In the genomic region with DNA sequence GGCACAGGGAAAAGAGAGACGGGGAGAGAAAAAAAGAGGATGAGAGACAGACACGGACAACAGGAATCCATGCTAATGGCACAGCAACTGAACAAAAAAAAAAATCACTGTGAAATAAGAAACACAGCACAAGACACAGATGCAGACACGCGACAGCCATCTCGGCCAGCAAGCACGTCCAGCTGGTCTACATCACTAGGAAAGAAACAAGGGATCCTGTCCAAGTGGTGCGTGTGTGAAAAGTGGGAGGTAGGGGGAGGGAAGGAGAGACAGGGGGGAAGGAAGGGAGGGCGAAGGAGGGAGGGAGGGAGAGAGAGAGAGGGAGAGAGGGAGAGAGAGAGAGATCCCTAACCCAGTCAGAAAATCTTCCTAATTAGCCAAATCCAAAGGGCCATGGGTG, we compare ENCODE assay signal across 13 mouse cellular contexts.
DNase-seq lines count a peak whose midpoint lies in the region; ATAC-seq and TF ChIP-seq lines count a peak whose summit lies in the region.
"Had no signal": no experiment of that assay in that cellular context is flagged by ENCODE, and none has a peak within 500 bp of the region (broad histone marks: within the 10 kb centered on the region; RNA-seq: fewer than 3 reads in every experiment).

No protein-coding gene starts in this region.

- no peak overlapping the region for H3K4me2 ChIP-seq in forebrain, postnatal 0 days (ENCODE audit: low read depth)
- no peak overlapping the region for H3K4me2 ChIP-seq in forebrain, embryonic 13.5 days
- H3K4me2 ChIP-seq in lung, embryonic 15.5 days: peak overlapping the region; percentile 1; the same call in 1 of the 2 replicates
- H3K4me2 ChIP-seq: liver, embryonic 12.5 days had no signal

- no peak overlapping the region for H3K27ac ChIP-seq in forebrain, postnatal 0 days (ENCODE audit: low read depth, low read length)
- H3K27ac ChIP-seq in forebrain, embryonic 13.5 days: no peak overlapping the region
- peak overlapping the region; percentile 86 for H3K27ac ChIP-seq in lung, embryonic 15.5 days
- H3K27ac ChIP-seq: forebrain, embryonic 10.5 days; hindbrain, postnatal 0 days; liver, embryonic 12.5 days; midbrain, embryonic 10.5 days had no signal

- H3K9me3 ChIP-seq in forebrain, postnatal 0 days (ENCODE audit: low read length): no peaks in the 10 kb centered on the region
- H3K9me3 ChIP-seq in forebrain, embryonic 13.5 days (replicated peaks): no peaks in the 10 kb centered on the region
- H3K9me3 ChIP-seq in lung, embryonic 15.5 days: no peaks in the 10 kb centered on the region
- H3K9me3 ChIP-seq: liver, embryonic 12.5 days; midbrain, embryonic 10.5 days had no signal

- WGBS in forebrain, postnatal 0 days: 39% methylated on average over 8 of the region's 8 CpGs
- 59% methylated on average over 8 of the region's 8 CpGs for WGBS in forebrain, embryonic 13.5 days
- 46% methylated on average over 8 of the region's 8 CpGs for WGBS in lung, adult 2 months
- WGBS in lung, embryonic 15.5 days: 19% methylated on average over 8 of the region's 8 CpGs

- ATAC-seq in forebrain, postnatal 0 days: peak; percentile 40
- no peak for ATAC-seq in forebrain, embryonic 13.5 days
- peak; percentile 76 for ATAC-seq in lung, embryonic 15.5 days (ENCODE audit: borderline replicate concordance, extremely low read depth, low FRiP score, low TSS enrichment)
- ATAC-seq: hindbrain, postnatal 0 days; liver, embryonic 12.5 days had no signal

- no peaks in the 10 kb centered on the region for H3K4me1 ChIP-seq in forebrain, postnatal 0 days (ENCODE audit: insufficient read depth)
- no peaks in the 10 kb centered on the region for H3K4me1 ChIP-seq in forebrain, embryonic 13.5 days
- no peaks in the 10 kb centered on the region for H3K4me1 ChIP-seq in lung, adult 2 months (ENCODE audit: control insufficient read depth, insufficient read depth, low read length)
- H3K4me1 ChIP-seq in lung, embryonic 15.5 days: peaks cover 26% of the 10 kb centered on the region
- H3K4me1 ChIP-seq: midbrain, embryonic 10.5 days had no signal

- H3K27me3 ChIP-seq in forebrain, postnatal 0 days (ENCODE audit: insufficient read depth, low read length): no peaks in the 10 kb centered on the region
- H3K27me3 ChIP-seq in forebrain, embryonic 13.5 days: no peaks in the 10 kb centered on the region
- H3K27me3 ChIP-seq in lung, embryonic 15.5 days: no peaks in the 10 kb centered on the region
- H3K27me3 ChIP-seq: liver, embryonic 12.5 days had no signal

- no peak overlapping the region for H3K4me3 ChIP-seq in forebrain, postnatal 0 days (ENCODE audit: low read depth, low read length)
- H3K4me3 ChIP-seq in forebrain, embryonic 13.5 days: no peak overlapping the region
- no peak overlapping the region for H3K4me3 ChIP-seq in lung, adult 2 months (replicated peaks; ENCODE audit: extremely low read depth, low read depth, low read length)
- H3K4me3 ChIP-seq in lung, embryonic 15.5 days: no peak overlapping the region
- H3K4me3 ChIP-seq: forebrain, embryonic 10.5 days; liver, embryonic 12.5 days; midbrain, embryonic 10.5 days had no signal

- H3K9ac ChIP-seq in forebrain, postnatal 0 days: no peak overlapping the region
- H3K9ac ChIP-seq in forebrain, embryonic 13.5 days: no peak overlapping the region
- no peak overlapping the region for H3K9ac ChIP-seq in lung, embryonic 15.5 days
- H3K9ac ChIP-seq: liver, embryonic 12.5 days had no signal

- no peak for TF ChIP-seq CTCF in forebrain, postnatal 0 days (IDR thresholded peaks at IDR 0.05; ENCODE audit: low read depth)
- no peak for TF ChIP-seq CTCF in lung, adult 2 months (IDR thresholded peaks at IDR 0.05; ENCODE audit: insufficient read depth, low read length)

- TF ChIP-seq POLR2A in lung, adult 2 months (IDR thresholded peaks at IDR 0.05; ENCODE audit: borderline replicate concordance, extremely low read depth, low read depth, low read length): no peak

- DNase-seq in forebrain, postnatal 0 days: peak; percentile 57
- peak; percentile 13 to 28 for DNase-seq in lung, adult 18-20 months
- no peak for DNase-seq in lung, adult 2 months
- no peak for DNase-seq in thymus, postnatal 4 days
- no peak for DNase-seq in cerebellum, postnatal 25 days
- no peak for DNase-seq in spleen, adult 12 weeks (ENCODE audit: low spot score)
- DNase-seq: right cerebral cortex, adult 18-20 months had no signal

- H3K36me3 ChIP-seq in forebrain, postnatal 0 days (ENCODE audit: insufficient read depth): no peaks in the 10 kb centered on the region
- no peaks in the 10 kb centered on the region for H3K36me3 ChIP-seq in forebrain, embryonic 13.5 days (ENCODE audit: poor library complexity, severe bottlenecking)
- peaks cover 4% of the 10 kb centered on the region; the same call in 1 of the 2 replicates for H3K36me3 ChIP-seq in lung, embryonic 15.5 days
- H3K36me3 ChIP-seq: liver, embryonic 12.5 days; midbrain, embryonic 10.5 days had no signal

Comparison
In these comparisons a context has a peak if more than half of its experiments do, and no peak if none do; other contexts are left out.
1. DNase-seq: peak in forebrain, postnatal 0 days (single experiment) and lung, adult 18-20 months (2 of 2); none in lung, adult 2 months (single experiment), thymus, postnatal 4 days (single experiment), cerebellum, postnatal 25 days (0 of 2) and spleen, adult 12 weeks (single experiment).